Comparison of ENCODE assay signal across 13 mouse cellular contexts in genomic region chr16:36877316-36877715, GRCm38 (mm10). TPM values are rescaled to one million over a fixed set of nuclear protein-coding genes. Genes with fewer than 3 reads are reported as not detected.
DNase-seq lines count a peak whose midpoint lies in the region; ATAC-seq and TF ChIP-seq lines count a peak whose summit lies in the region.
"Had no signal": no experiment of that assay in that cellular context is flagged by ENCODE, and none has a peak within 500 bp of the region (broad histone marks: within the 10 kb centered on the region; RNA-seq: fewer than 3 reads in every experiment).

No protein-coding gene starts in this region.

- no peak overlapping the region for H3K4me2 ChIP-seq in hindbrain, postnatal 0 days (ENCODE audit: low read depth, low read length)
- H3K4me2 ChIP-seq in hindbrain, embryonic 13.5 days: no peak overlapping the region
- H3K4me2 ChIP-seq in midbrain, embryonic 11.5 days: no peak overlapping the region
- H3K4me2 ChIP-seq: heart, embryonic 15.5 days; liver, embryonic 13.5 days; midbrain, embryonic 13.5 days had no signal

- 0 out of 2 replicates have a peak, but pooled peaks have one; percentile 4 for TF ChIP-seq CTCF in hindbrain, postnatal 0 days (IDR thresholded peaks at IDR 0.05; ENCODE audit: low read depth)
- TF ChIP-seq CTCF in spleen, adult 2 months (IDR thresholded peaks at IDR 0.05; ENCODE audit: extremely low read depth, insufficient read depth, insufficient read length, insufficient replicate concordance): no peak
- 0 out of 2 replicates have a peak, but pooled peaks have one; percentile 24 for TF ChIP-seq CTCF in bone marrow, adult 2 months (IDR thresholded peaks at IDR 0.05; ENCODE audit: control insufficient read depth, insufficient read depth, low read length)

- no peaks in the 10 kb centered on the region for H3K9me3 ChIP-seq in hindbrain, postnatal 0 days (ENCODE audit: low read length)
- no peaks in the 10 kb centered on the region for H3K9me3 ChIP-seq in hindbrain, embryonic 13.5 days
- H3K9me3 ChIP-seq in midbrain, embryonic 11.5 days (ENCODE audit: control insufficient read depth, low read length): no peaks in the 10 kb centered on the region
- H3K9me3 ChIP-seq: heart, embryonic 15.5 days; liver, embryonic 13.5 days; midbrain, embryonic 13.5 days had no signal

- no peaks in the 10 kb centered on the region for H3K27me3 ChIP-seq in hindbrain, postnatal 0 days (ENCODE audit: insufficient read depth, low read length)
- H3K27me3 ChIP-seq in hindbrain, embryonic 13.5 days: no peaks in the 10 kb centered on the region
- no peaks in the 10 kb centered on the region for H3K27me3 ChIP-seq in spleen, adult 2 months (ENCODE audit: control insufficient read depth, insufficient read depth, low read length)
- no peaks in the 10 kb centered on the region for H3K27me3 ChIP-seq in midbrain, embryonic 11.5 days (ENCODE audit: control insufficient read depth, insufficient read depth, low read length)
- H3K27me3 ChIP-seq: heart, embryonic 15.5 days; liver, embryonic 13.5 days; midbrain, embryonic 13.5 days had no signal

- WGBS in hindbrain, postnatal 0 days: 74% methylated on average over 5 of the region's 5 CpGs
- WGBS in hindbrain, embryonic 13.5 days: 81% methylated on average over 5 of the region's 5 CpGs
- 70% methylated on average over 5 of the region's 5 CpGs for WGBS in spleen, adult 2 months
- 65% methylated on average over 5 of the region's 5 CpGs for WGBS in bone marrow, adult 2 months
- 81% methylated on average over 5 of the region's 5 CpGs for WGBS in midbrain, embryonic 11.5 days

- no peak for TF ChIP-seq POLR2A in spleen, adult 2 months (IDR thresholded peaks at IDR 0.05; ENCODE audit: low read depth, low read length)
- no peak for TF ChIP-seq POLR2A in bone marrow, adult 2 months (IDR thresholded peaks at IDR 0.05; ENCODE audit: borderline replicate concordance, control insufficient read depth, low read depth, low read length)

- peaks cover 1% of the 10 kb centered on the region; the same call in 1 of the 2 replicates for H3K36me3 ChIP-seq in hindbrain, postnatal 0 days (ENCODE audit: insufficient read depth, low read length)
- peaks cover 5% of the 10 kb centered on the region; the same call in 1 of the 2 replicates for H3K36me3 ChIP-seq in hindbrain, embryonic 13.5 days
- H3K36me3 ChIP-seq in spleen, adult 2 months (ENCODE audit: control insufficient read depth, insufficient read depth, low read length): no peaks in the 10 kb centered on the region
- H3K36me3 ChIP-seq in midbrain, embryonic 11.5 days (ENCODE audit: control insufficient read depth, insufficient read depth, low read length): peaks cover under 1% of the 10 kb centered on the region; the same call in 1 of the 2 replicates
- H3K36me3 ChIP-seq: heart, embryonic 15.5 days had no signal

- no peak overlapping the region for H3K27ac ChIP-seq in hindbrain, postnatal 0 days
- H3K27ac ChIP-seq in hindbrain, embryonic 13.5 days: no peak overlapping the region
- H3K27ac ChIP-seq in spleen, adult 2 months (ENCODE audit: insufficient read depth, low read length): no peak overlapping the region
- H3K27ac ChIP-seq in bone marrow, adult 2 months (ENCODE audit: control insufficient read depth, insufficient read depth, low read depth, low read length, poor library complexity): no peak overlapping the region
- no peak overlapping the region for H3K27ac ChIP-seq in midbrain, embryonic 11.5 days (ENCODE audit: low read depth, low read length)
- H3K27ac ChIP-seq: heart, embryonic 15.5 days; midbrain, embryonic 13.5 days had no signal

- no peak overlapping the region for H3K4me3 ChIP-seq in hindbrain, postnatal 0 days (ENCODE audit: low read length)
- no peak overlapping the region for H3K4me3 ChIP-seq in hindbrain, embryonic 13.5 days
- no peak overlapping the region for H3K4me3 ChIP-seq in spleen, adult 2 months (ENCODE audit: extremely low read depth, insufficient read depth, insufficient read length)
- H3K4me3 ChIP-seq in bone marrow, adult 2 months (replicated peaks; ENCODE audit: control insufficient read depth, low read depth, low read length): no peak overlapping the region
- no peak overlapping the region for H3K4me3 ChIP-seq in midbrain, embryonic 11.5 days (ENCODE audit: low read depth, low read length)
- H3K4me3 ChIP-seq: erythroblast, embryonic 14.5 days; heart, embryonic 15.5 days; liver, embryonic 13.5 days; midbrain, embryonic 13.5 days had no signal

- ATAC-seq in hindbrain, postnatal 0 days: no peak
- ATAC-seq in hindbrain, embryonic 13.5 days (ENCODE audit: low FRiP score): no peak
- no peak for ATAC-seq in midbrain, embryonic 11.5 days (ENCODE audit: low FRiP score)
- ATAC-seq: midbrain, embryonic 13.5 days had no signal

- peaks cover 6% of the 10 kb centered on the region; the same call in 1 of the 2 replicates for H3K4me1 ChIP-seq in hindbrain, postnatal 0 days (ENCODE audit: insufficient read depth, low read length)
- peaks cover 31% of the 10 kb centered on the region for H3K4me1 ChIP-seq in hindbrain, embryonic 13.5 days (replicated peaks)
- peaks cover 5% of the 10 kb centered on the region; the same call in 1 of the 2 replicates for H3K4me1 ChIP-seq in spleen, adult 2 months (ENCODE audit: control insufficient read depth, insufficient read depth, insufficient read length)
- H3K4me1 ChIP-seq in bone marrow, adult 2 months (ENCODE audit: control insufficient read depth, insufficient read depth, low read length): no peaks in the 10 kb centered on the region
- H3K4me1 ChIP-seq in midbrain, embryonic 11.5 days (ENCODE audit: control insufficient read depth, insufficient read depth, low read length): peaks cover 10% of the 10 kb centered on the region; the same call in 1 of the 2 replicates

- no peak overlapping the region for H3K9ac ChIP-seq in hindbrain, postnatal 0 days (replicated peaks; ENCODE audit: low read length)
- no peak overlapping the region for H3K9ac ChIP-seq in hindbrain, embryonic 13.5 days
- no peak overlapping the region for H3K9ac ChIP-seq in midbrain, embryonic 11.5 days (ENCODE audit: low read length)
- H3K9ac ChIP-seq: heart, embryonic 15.5 days; liver, embryonic 13.5 days; midbrain, embryonic 13.5 days had no signal

- DNase-seq in hindbrain, postnatal 0 days (ENCODE audit: low spot score): no peak
- DNase-seq in spleen, adult 2 months (ENCODE audit: low read depth in 1 of 2, low spot score in 2 of 2): peak; percentile 19 to 30
- no peak for DNase-seq in spleen, postnatal 4 days (ENCODE audit: low spot score in 2 of 2)
- peak; percentile 39 for DNase-seq in thymus, postnatal 25 days
- DNase-seq in midbrain, embryonic 11.5 days (ENCODE audit: low spot score, missing footprints): no peak
- DNase-seq in frontal cortex, postnatal 10 days (ENCODE audit: low spot score in 2 of 2): no peak
- DNase-seq: kidney, adult 11 months; liver, embryonic 13.5 days had no signal

RNA-seq across cellular contexts. Expression of gene Golgb1, which starts 2.4 kb away (rescaled TPM):
- 36.3 and 53.2 TPM in 2 replicates for total RNA-seq in hindbrain, postnatal 0 days (2014; rRNA removed)
- polyA plus RNA-seq in hindbrain, postnatal 0 days (2015; fragmentation: Nextera tagmentation; extraction: Ambion mirVana): 90.5 and 104 TPM in 2 replicates
- polyA plus RNA-seq in hindbrain, embryonic 13.5 days (2015; fragmentation: Nextera tagmentation; extraction: Ambion mirVana): 93.7 and 95.3 TPM in 2 replicates
- 21.8 and 31.8 TPM in 2 replicates for polyA plus RNA-seq in spleen, adult 2 months (2012; rRNA removed)
- polyA plus RNA-seq in bone marrow, adult 2 months (2011; ENCODE audit: insufficient read depth, insufficient read length, low replicate concordance, missing spikeins): 10.4 and 14.5 TPM in 2 replicates
- polyA plus RNA-seq in midbrain, embryonic 11.5 days (2014; fragmentation: Nextera tagmentation; extraction: Ambion mirVana): 78.4 and 84.6 TPM in 2 replicates

RNA-seq across cellular contexts. Expression of gene Eaf2, which starts 2.5 kb away (rescaled TPM):
- total RNA-seq in hindbrain, postnatal 0 days (2014; rRNA removed): 0.16 TPM in 1 of 2 replicates, not detected in the other
- polyA plus RNA-seq in hindbrain, postnatal 0 days (2015; fragmentation: Nextera tagmentation; extraction: Ambion mirVana): 1.2 and 1.4 TPM in 2 replicates
- 0.36 and 0.52 TPM in 2 replicates for polyA plus RNA-seq in hindbrain, embryonic 13.5 days (2015; fragmentation: Nextera tagmentation; extraction: Ambion mirVana)
- 1.9 and 2.1 TPM in 2 replicates for polyA plus RNA-seq in spleen, adult 2 months (2012; rRNA removed)
- polyA plus RNA-seq in bone marrow, adult 2 months (2011; ENCODE audit: insufficient read depth, insufficient read length, low replicate concordance, missing spikeins): 3.5 and 9.2 TPM in 2 replicates
- 0.86 and 1.9 TPM in 2 replicates for polyA plus RNA-seq in midbrain, embryonic 11.5 days (2014; fragmentation: Nextera tagmentation; extraction: Ambion mirVana)

RNA-seq across cellular contexts. Expression of gene Iqcb1, which starts 49.1 kb away (rescaled TPM):
- 17.3 and 23.0 TPM in 2 replicates for total RNA-seq in hindbrain, postnatal 0 days (2014; rRNA removed)
- polyA plus RNA-seq in hindbrain, postnatal 0 days (2015; fragmentation: Nextera tagmentation; extraction: Ambion mirVana): 55.6 and 65.5 TPM in 2 replicates
- 68.8 and 69.8 TPM in 2 replicates for polyA plus RNA-seq in hindbrain, embryonic 13.5 days (2015; fragmentation: Nextera tagmentation; extraction: Ambion mirVana)
- polyA plus RNA-seq in spleen, adult 2 months (2012; rRNA removed): 1.1 and 1.3 TPM in 2 replicates
- 16.7 and 20.4 TPM in 2 replicates for polyA plus RNA-seq in bone marrow, adult 2 months (2011; ENCODE audit: insufficient read depth, insufficient read length, low replicate concordance, missing spikeins)
- 73.6 and 85.6 TPM in 2 replicates for polyA plus RNA-seq in midbrain, embryonic 11.5 days (2014; fragmentation: Nextera tagmentation; extraction: Ambion mirVana)

RNA-seq across cellular contexts. Expression of gene Hcls1, which starts 57.5 kb away (rescaled TPM):
- 0.78 and 1.7 TPM in 2 replicates for total RNA-seq in hindbrain, postnatal 0 days (2014; rRNA removed)
- 2.1 and 2.2 TPM in 2 replicates for polyA plus RNA-seq in hindbrain, postnatal 0 days (2015; fragmentation: Nextera tagmentation; extraction: Ambion mirVana)
- 2.2 and 2.6 TPM in 2 replicates for polyA plus RNA-seq in hindbrain, embryonic 13.5 days (2015; fragmentation: Nextera tagmentation; extraction: Ambion mirVana)
- polyA plus RNA-seq in spleen, adult 2 months (2012; rRNA removed): 114 and 126 TPM in 2 replicates
- 88.0 and 129 TPM in 2 replicates for polyA plus RNA-seq in bone marrow, adult 2 months (2011; ENCODE audit: insufficient read depth, insufficient read length, low replicate concordance, missing spikeins)
- polyA plus RNA-seq in midbrain, embryonic 11.5 days (2014; fragmentation: Nextera tagmentation; extraction: Ambion mirVana): 1.1 TPM in 2 replicates

Comparison
In these comparisons a context has a peak if more than half of its experiments do, and no peak if none do; other contexts are left out.
1. DNase-seq: peak in spleen, adult 2 months (2 of 2) and thymus, postnatal 25 days (single experiment); none in hindbrain, postnatal 0 days (single experiment), spleen, postnatal 4 days (0 of 2), midbrain, embryonic 11.5 days (single experiment) and frontal cortex, postnatal 10 days (0 of 2).